Comparison of ENCODE assay signal across 8 mouse cellular contexts in genomic region chr12:64965124-64966026, GRCm38 (mm10). TPM values are rescaled to one million over a fixed set of nuclear protein-coding genes. Genes with fewer than 3 reads are reported as not detected.
DNase-seq lines count a peak whose midpoint lies in the region; ATAC-seq lines count a peak whose summit lies in the region.

Gene Klhl28 (minus strand): TSS chr12:64965534.
Gene Togaram1 (plus strand): TSS chr12:64965804.

- H3K27ac ChIP-seq in hindbrain, embryonic 11.5 days (ENCODE audit: low read depth, low read length) = peak within 1 kb of the TSS; percentile 80

- DNase-seq in Muller cell, postnatal 12 days (ENCODE audit: inconsistent ontology term) = peak; percentile 99
- peak; percentile 99 for DNase-seq in cerebellum, adult 9-11 months
- DNase-seq in frontal cortex, adult 2 months (ENCODE audit: extremely low spot score in 1 of 2, low spot score in 1 of 2) = peak; percentile 100
- peak; percentile 100 for DNase-seq in hindbrain, embryonic 11.5 days (ENCODE audit: low spot score)
- DNase-seq in layer of hippocampus, postnatal 10 days (ENCODE audit: low spot score in 2 of 2) = peak; percentile 99
- peak; percentile 100 for DNase-seq in lung, postnatal 10 days
- peak; percentile 97 for DNase-seq in ovary, postnatal 36 days (ENCODE audit: low spot score)
- DNase-seq in thymus, postnatal 25 days = peak; percentile 98

- H3K9ac ChIP-seq in hindbrain, embryonic 11.5 days (ENCODE audit: low read depth, low read length) = peak within 1 kb of the TSS; percentile 88

- no peaks in the 10 kb centered on the region for H3K9me3 ChIP-seq in hindbrain, embryonic 11.5 days (ENCODE audit: control insufficient read depth, low read length)

- peak; percentile 99 for ATAC-seq in hindbrain, embryonic 11.5 days (ENCODE audit: low FRiP score)

- H3K27me3 ChIP-seq in hindbrain, embryonic 11.5 days (ENCODE audit: control insufficient read depth, insufficient read depth, low read length) = no peaks in the 10 kb centered on the region

- peak within 1 kb of the TSS; percentile 90 for H3K4me3 ChIP-seq in hindbrain, embryonic 11.5 days (ENCODE audit: low read depth, low read length)

- H3K4me1 ChIP-seq in hindbrain, embryonic 11.5 days (replicated peaks; ENCODE audit: control insufficient read depth, insufficient read depth, low read length) = 0 out of 2 replicates have a peak, but pooled peaks cover 2% of the 10 kb centered on the region

- no peaks in the 10 kb centered on the region for H3K36me3 ChIP-seq in hindbrain, embryonic 11.5 days (ENCODE audit: control insufficient read depth, insufficient read depth, low read length)

- 0% methylated on average over 44 of the region's 45 CpGs for WGBS in hindbrain, embryonic 11.5 days

- peak within 1 kb of the TSS; percentile 85 for H3K4me2 ChIP-seq in hindbrain, embryonic 11.5 days (replicated peaks; ENCODE audit: low read depth, low read length)

RNA-seq across cellular contexts. Expression of gene Klhl28, which starts in this region (rescaled TPM):
- 11.0 and 11.1 TPM in 2 replicates for polyA plus RNA-seq in frontal cortex, adult 2 months (2012; rRNA removed)
- 22.4 and 24.9 TPM in 2 replicates for polyA plus RNA-seq in hindbrain, embryonic 11.5 days (2014; fragmentation: Nextera tagmentation; extraction: Ambion mirVana)
- total RNA-seq in layer of hippocampus, postnatal 10 days (2021) = 10 to 100 TPM; 23.9 to 24.8 TPM

RNA-seq across cellular contexts. Expression of gene Togaram1, which starts in this region (rescaled TPM):
- polyA plus RNA-seq in frontal cortex, adult 2 months (2012; rRNA removed) = 23.0 and 24.5 TPM in 2 replicates
- 27.0 and 31.8 TPM in 2 replicates for polyA plus RNA-seq in hindbrain, embryonic 11.5 days (2014; fragmentation: Nextera tagmentation; extraction: Ambion mirVana)
- 10 to 100 TPM; 34.1 to 36.1 TPM for total RNA-seq in layer of hippocampus, postnatal 10 days (2021)

Comparison
In these comparisons a context has a peak if more than half of its experiments do, and no peak if none do; other contexts are left out.
1. Peak in every context shown above with its lines: DNase-seq, ATAC-seq, H3K4me3 ChIP-seq and H3K27ac ChIP-seq.